Mouse (Mus musculus): ENCODE results near the gene Tnni3k.

GRCm38 (mm10) chr3:154744317-154744716 lies 310.9 kb downstream of the Tnni3k start:
- no peak for TF ChIP-seq POLR2AphosphoS2 (IDR thresholded peaks at IDR 0.05; ENCODE audit: insufficient read length, low read depth)
- TF ChIP-seq USF1 (IDR thresholded peaks at IDR 0.05; ENCODE audit: low read depth), result no peak
- no peak for TF ChIP-seq TCF3 (IDR thresholded peaks at IDR 0.05; ENCODE audit: insufficient read length, low read depth)
- no peak for TF ChIP-seq POLR2A (IDR thresholded peaks at IDR 0.05; ENCODE audit: insufficient read length, low read depth)
- no peak for TF ChIP-seq REST (IDR thresholded peaks at IDR 0.05; ENCODE audit: insufficient read depth, insufficient read length)
- no peak for TF ChIP-seq E2F4 (IDR thresholded peaks at IDR 0.05; ENCODE audit: insufficient read depth)

Measured in myocyte (in vitro differentiated cells).